Mouse (Mus musculus) stomach, postnatal 0 days (tissue): ENCODE results near the gene Snx1.

Source experiments
- CTCF ChIP-seq: IDR thresholded peaks from 2 replicates; pipeline ENCODE4 v1.5.1; 2016; ENCODE audit warnings: antibody characterized with exemption, low read depth, mild to moderate bottlenecking, moderate library complexity
- EP300 ChIP-seq: optimal IDR thresholded peaks from 2 replicates; pipeline ENCODE3; 2016; ENCODE audit warnings: antibody characterized with exemption

GRCm38 (mm10) chr9:66043241-66043640 is 83.1 kb downstream of the Snx1 start:
- no peak for TF ChIP-seq CTCF
- TF ChIP-seq EP300 = no peak
